Mouse (Mus musculus) kidney, embryonic 16.5 days (tissue): ENCODE measurements around the gene Gm10310. TPM values are rescaled to one million over a fixed set of nuclear protein-coding genes. Genes with fewer than 3 reads are reported as not detected.
"Not testable (repeated sequence)": the region's sequence is repeated elsewhere in the genome, so short reads cannot be mapped to it uniquely, and the experiment has no call there.

ENCODE experiments used
- ATAC-seq: fragments of 200-750 bp; cut with Nextera tagmentation; 2 replicates; pipeline ENCODE4 v1.8.0; 2017; ENCODE audit warnings: moderate TSS enrichment; ENCODE audit not compliant: low FRiP score, low TSS enrichment
- H3K27ac ChIP-seq: fragments of 300-500 bp; sonication (generic); 2 replicates; pipeline ENCODE4 v1.5.1; 2014; ENCODE audit warnings: low read length
- H3K27me3 ChIP-seq: fragments of 300-500 bp; sonication (generic); 2 replicates; pipeline ENCODE4 v1.6.1; 2014; ENCODE audit warnings: low read length, control low read depth, mixed read lengths; ENCODE audit not compliant: insufficient read depth
- H3K36me3 ChIP-seq: fragments of 300-500 bp; sonication (generic); 2 replicates; pipeline ENCODE4 v1.6.1; 2014; ENCODE audit warnings: low read length, control low read depth, mixed read lengths; ENCODE audit not compliant: insufficient read depth
- H3K4me1 ChIP-seq: fragments of 300-500 bp; sonication (generic); 2 replicates; pipeline ENCODE4 v1.6.1; 2014; ENCODE audit warnings: low read length, control low read depth, mixed read lengths; ENCODE audit not compliant: insufficient read depth
- H3K4me2 ChIP-seq: fragments of 300-500 bp; sonication (generic); replicated peaks from 2 replicates; pipeline ENCODE4 v1.6.1; 2014; ENCODE audit warnings: low read depth, low read length
- H3K4me3 ChIP-seq: fragments of 300-500 bp; sonication (generic); 2 replicates; pipeline ENCODE4 v1.5.1; 2014; ENCODE audit warnings: mild to moderate bottlenecking, low read length
- H3K9ac ChIP-seq: fragments of 300-500 bp; sonication (generic); replicated peaks from 2 replicates; pipeline ENCODE4 v1.6.1; 2014; ENCODE audit warnings: low read length
- H3K9me3 ChIP-seq: fragments of 300-500 bp; sonication (generic); 2 replicates; pipeline ENCODE4 v1.6.1; 2016; ENCODE audit warnings: low read length, control low read depth
- WGBS: fragments of 180-500 bp; shearing (Covaris S2); extraction: QIAGEN DNeasy Blood & Tissue Kit; methylation state at CpG from one replicate; pipeline ENCODE4 v1.1.7; 2014; 5-methylcytosine and 5-hydroxymethylcytosine counted together
- polyA plus RNA-seq: library from polyadenylated mRNA; unstranded; fragments of >200 nt; fragmentation: Nextera tagmentation; extraction: Ambion mirVana; gene quantifications from 2 replicates; pipeline ENCODE4 v1.2.1, GENCODE M21; 2015

Gene Gm10310
- not detected in 2 replicates for polyA plus RNA-seq

DNA sequence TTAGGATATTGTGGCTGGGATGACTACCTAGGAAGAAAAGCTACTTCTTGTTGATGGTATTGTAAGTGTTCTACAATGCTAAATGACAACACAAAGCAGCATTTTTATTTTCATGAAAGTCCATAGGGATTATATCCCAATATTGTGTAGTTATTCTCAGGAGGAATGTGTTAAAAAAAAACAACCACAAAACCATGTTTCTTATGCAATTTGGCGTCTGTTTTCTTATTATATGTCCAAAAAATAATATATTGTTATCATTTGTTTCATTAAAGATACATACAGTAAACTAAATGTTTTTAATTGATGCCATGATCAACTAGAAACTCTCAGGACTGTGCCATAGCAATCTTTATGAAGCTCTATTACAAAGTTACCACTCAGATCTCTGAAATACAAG is at the start of gene Gm10310:
Gene Gm10310 (minus strand): TSS at position 101 of the 400 bp plus-strand sequence.
- H3K4me3 ChIP-seq, H3K27ac ChIP-seq, H3K27me3 ChIP-seq, H3K4me2 ChIP-seq, H3K4me1 ChIP-seq, H3K9ac ChIP-seq, ATAC-seq, H3K36me3 ChIP-seq, H3K9me3 ChIP-seq: not testable (repeated sequence)
- WGBS: no CpG with 5 or more reads among the region's 1 CpGs

GRCm38 (mm10) chr10:130030048-130030447 is 45.2 kb upstream of the Gm10310 start, which contains the start of gene Olfr821:
Gene Olfr821 (plus strand): TSS chr10:130030348.
- Histone ChIP-seq H3K36me3 (no peaks in the 10 kb centered on the region), H3K9me3 (no peaks in the 10 kb centered on the region), H3K27me3 (no peaks in the 10 kb centered on the region), H3K27ac (no peak within 1 kb of the TSS), H3K9ac (no peak within 1 kb of the TSS), H3K4me1 (no peaks in the 10 kb centered on the region), H3K4me2 (no peak within 1 kb of the TSS), H3K4me3 (no peak within 1 kb of the TSS)
- ATAC-seq: no peak

DNA sequence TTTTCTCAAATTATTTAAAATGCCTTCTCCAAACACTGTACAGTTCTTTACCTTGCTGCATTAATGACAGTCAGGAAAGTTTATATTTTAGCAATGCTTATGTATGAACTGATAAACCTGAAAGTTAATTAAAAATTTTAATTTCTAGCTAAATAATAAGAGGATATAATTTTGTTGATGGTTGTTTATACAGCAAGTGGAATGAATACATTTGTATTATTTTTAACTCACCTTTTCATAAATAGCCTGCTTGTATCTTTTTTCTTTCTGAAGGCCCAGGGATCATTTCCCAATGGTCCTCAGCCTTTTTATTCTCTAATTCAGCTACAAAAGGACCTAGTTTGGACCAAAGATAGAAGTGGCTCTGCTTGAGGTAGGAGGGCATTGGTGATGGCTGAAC is 27.5 kb upstream of the Gm10310 start, which contains the start of gene Olfr820:
Gene Olfr820 (plus strand): TSS at position 301 of the 400 bp plus-strand sequence.
- Histone ChIP-seq H3K4me2 (no peak within 1 kb of the TSS), H3K36me3 (no peaks in the 10 kb centered on the region), H3K27ac (no peak within 1 kb of the TSS), H3K9me3 (no peaks in the 10 kb centered on the region), H3K9ac (no peak within 1 kb of the TSS), H3K27me3 (no peaks in the 10 kb centered on the region), H3K4me3 (no peak within 1 kb of the TSS), H3K4me1 (no peaks in the 10 kb centered on the region)
- ATAC-seq: no peak

- not testable (repeated sequence) for H3K27ac ChIP-seq, H3K4me1 ChIP-seq, H3K4me3 ChIP-seq, H3K9me3 ChIP-seq, ATAC-seq, H3K9ac ChIP-seq, H3K27me3 ChIP-seq, H3K36me3 ChIP-seq, H3K4me2 ChIP-seq
- WGBS: 87% methylated on average over 4 of the region's 4 CpGs
These were observed 20.5 kb upstream of the Gm10310 start for GRCm38 (mm10) chr10:130005366-130005765.

DNA sequence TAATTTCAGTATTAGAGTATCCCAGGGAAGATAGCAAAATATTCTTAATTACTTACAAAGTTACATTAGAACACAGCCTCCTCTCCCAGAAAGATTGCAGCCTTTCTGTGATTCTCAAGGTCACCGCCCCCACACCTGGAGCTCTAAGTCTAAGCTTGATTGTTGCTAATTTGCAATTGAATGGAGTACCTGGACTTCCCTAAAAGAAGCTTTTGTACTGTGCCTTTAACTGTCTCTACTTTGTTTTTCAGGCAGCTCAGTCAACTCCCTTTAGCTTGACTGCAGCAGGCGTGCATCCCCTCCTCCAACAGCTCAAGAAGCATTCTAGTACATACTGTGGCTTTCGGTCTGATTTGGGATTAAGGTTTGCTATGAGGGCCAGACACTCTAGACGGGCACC is 19.2 kb upstream of the Gm10310 start:
- not testable (repeated sequence) for H3K27ac ChIP-seq, H3K4me1 ChIP-seq, H3K9ac ChIP-seq, H3K4me2 ChIP-seq, H3K27me3 ChIP-seq, H3K4me3 ChIP-seq, H3K36me3 ChIP-seq, H3K9me3 ChIP-seq, ATAC-seq
- WGBS: 89% methylated on average over 4 of the region's 4 CpGs

DNA sequence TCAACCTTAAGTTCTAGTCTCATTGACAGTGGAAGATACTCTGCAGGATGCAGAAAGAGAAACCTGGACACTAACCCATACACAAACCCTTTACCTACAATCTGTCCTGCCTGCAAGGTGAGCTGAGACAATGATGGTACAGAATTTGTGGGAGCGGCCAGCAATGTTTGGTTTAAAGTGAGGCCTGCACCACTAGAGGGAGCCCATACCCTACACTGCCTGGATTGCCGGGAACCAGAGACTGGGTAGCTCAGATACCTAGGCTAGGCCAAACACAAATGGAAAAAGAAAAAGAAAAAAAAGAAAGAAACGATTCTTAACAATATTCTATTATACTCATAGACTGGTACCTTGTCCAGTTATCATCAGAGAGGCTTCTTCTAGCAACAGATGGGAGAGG is 3.0 kb downstream of the Gm10310 start:
- ATAC-seq: peak; percentile 69; the same call in 1 of the 2 replicates
- WGBS: no CpG with 5 or more reads among the region's 3 CpGs
- not testable (repeated sequence) for H3K36me3 ChIP-seq, H3K27me3 ChIP-seq, H3K9me3 ChIP-seq, H3K4me2 ChIP-seq, H3K9ac ChIP-seq, H3K4me1 ChIP-seq, H3K4me3 ChIP-seq, H3K27ac ChIP-seq

- H3K4me1 ChIP-seq, H3K27ac ChIP-seq, H3K4me2 ChIP-seq, H3K9me3 ChIP-seq, H3K4me3 ChIP-seq, H3K36me3 ChIP-seq, ATAC-seq, H3K27me3 ChIP-seq, H3K9ac ChIP-seq: not testable (repeated sequence)
- WGBS: no CpG with 5 or more reads among the region's 2 CpGs
These were observed 8.8 kb downstream of the Gm10310 start, which contains the start of gene Olfr247 for GRCm38 (mm10) chr10:129976040-129976439. Gene Olfr247 (minus strand): TSS chr10:129976140.

- H3K4me1 ChIP-seq, H3K9me3 ChIP-seq, H3K9ac ChIP-seq, ATAC-seq, H3K27me3 ChIP-seq, H3K4me2 ChIP-seq, H3K27ac ChIP-seq, H3K4me3 ChIP-seq, H3K36me3 ChIP-seq: not testable (repeated sequence)
- no CpG with 5 or more reads among the region's 3 CpGs for WGBS
These were observed 11.9 kb downstream of the Gm10310 start for GRCm38 (mm10) chr10:129972994-129973393.

DNA sequence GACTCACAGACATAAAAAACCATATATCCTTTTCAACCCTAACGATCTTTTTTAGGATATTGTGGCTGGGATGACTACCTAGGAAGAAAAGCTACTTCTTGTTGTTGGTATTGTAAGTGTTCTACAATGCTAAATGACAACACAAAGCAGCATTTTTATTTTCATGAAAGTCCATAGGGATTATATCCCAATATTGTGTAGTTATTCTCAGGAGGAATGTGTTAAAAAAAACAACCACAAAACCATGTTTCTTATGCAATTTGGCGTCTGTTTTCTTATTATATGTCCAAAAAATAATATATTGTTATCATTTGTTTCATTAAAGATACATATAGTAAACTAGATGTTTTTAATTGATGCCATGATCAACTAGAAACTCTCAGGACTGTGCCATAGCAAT is 17.7 kb downstream of the Gm10310 start, which contains the start of gene Olfr819:
Gene Olfr819 (minus strand): TSS at position 101 of the 400 bp plus-strand sequence.
- 77% methylated on average over 2 of the region's 2 CpGs for WGBS
- H3K9ac ChIP-seq, H3K27ac ChIP-seq, H3K27me3 ChIP-seq, H3K4me1 ChIP-seq, H3K36me3 ChIP-seq, ATAC-seq, H3K9me3 ChIP-seq, H3K4me3 ChIP-seq, H3K4me2 ChIP-seq: not testable (repeated sequence)

DNA sequence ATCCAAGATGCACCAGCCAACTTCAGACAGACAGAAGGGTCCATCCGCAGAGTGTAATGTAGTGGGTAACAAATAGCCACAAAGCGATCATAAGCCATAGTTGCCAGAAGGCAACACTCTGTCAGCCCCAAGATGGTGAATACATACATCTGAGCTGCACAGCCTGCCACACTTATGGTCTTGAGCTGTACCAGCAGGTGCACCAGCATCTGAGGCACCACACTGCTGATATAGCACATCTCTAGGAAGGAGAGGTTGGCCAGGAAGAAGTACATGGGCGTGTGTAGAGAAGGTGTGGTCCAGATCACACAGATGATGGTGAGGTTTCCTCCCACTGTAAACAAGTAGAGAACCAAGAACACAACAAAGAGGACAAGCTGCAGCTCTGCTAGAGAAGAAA is 18.6 kb downstream of the Gm10310 start:
- H3K27ac ChIP-seq, H3K27me3 ChIP-seq, H3K4me3 ChIP-seq, H3K4me1 ChIP-seq, H3K9ac ChIP-seq, H3K4me2 ChIP-seq, H3K9me3 ChIP-seq, H3K36me3 ChIP-seq, ATAC-seq: not testable (repeated sequence)
- WGBS: 96% methylated on average over 2 of the region's 3 CpGs
